Mouse (Mus musculus): ENCODE results near the gene Lamtor4.

The Lamtor4 gene

DNA sequence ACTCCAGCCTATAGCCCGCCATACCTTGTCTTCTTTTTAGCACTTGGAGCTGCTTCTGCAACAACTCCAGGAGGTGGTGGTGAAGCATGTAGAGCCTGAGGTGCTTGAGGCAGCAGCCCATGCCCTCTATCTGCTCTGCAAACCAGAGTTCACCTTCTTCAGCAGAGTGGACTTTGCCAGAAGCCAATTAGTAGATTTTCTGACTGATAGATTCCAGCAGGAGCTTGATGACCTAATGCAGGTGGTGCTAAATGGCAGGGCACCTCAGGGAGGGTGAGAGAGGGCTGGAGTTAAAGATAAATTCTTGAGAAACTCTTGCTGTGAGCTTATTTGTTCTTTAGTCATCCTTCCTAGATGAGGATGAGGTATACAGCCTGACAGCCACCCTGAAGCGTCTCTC is 44.3 kb downstream of the Lamtor4 start:
- DNase-seq (ENCODE audit: low spot score), result no peak
